Mouse (Mus musculus): ENCODE data around the gene Sqstm1.

The Sqstm1 gene

DNA sequence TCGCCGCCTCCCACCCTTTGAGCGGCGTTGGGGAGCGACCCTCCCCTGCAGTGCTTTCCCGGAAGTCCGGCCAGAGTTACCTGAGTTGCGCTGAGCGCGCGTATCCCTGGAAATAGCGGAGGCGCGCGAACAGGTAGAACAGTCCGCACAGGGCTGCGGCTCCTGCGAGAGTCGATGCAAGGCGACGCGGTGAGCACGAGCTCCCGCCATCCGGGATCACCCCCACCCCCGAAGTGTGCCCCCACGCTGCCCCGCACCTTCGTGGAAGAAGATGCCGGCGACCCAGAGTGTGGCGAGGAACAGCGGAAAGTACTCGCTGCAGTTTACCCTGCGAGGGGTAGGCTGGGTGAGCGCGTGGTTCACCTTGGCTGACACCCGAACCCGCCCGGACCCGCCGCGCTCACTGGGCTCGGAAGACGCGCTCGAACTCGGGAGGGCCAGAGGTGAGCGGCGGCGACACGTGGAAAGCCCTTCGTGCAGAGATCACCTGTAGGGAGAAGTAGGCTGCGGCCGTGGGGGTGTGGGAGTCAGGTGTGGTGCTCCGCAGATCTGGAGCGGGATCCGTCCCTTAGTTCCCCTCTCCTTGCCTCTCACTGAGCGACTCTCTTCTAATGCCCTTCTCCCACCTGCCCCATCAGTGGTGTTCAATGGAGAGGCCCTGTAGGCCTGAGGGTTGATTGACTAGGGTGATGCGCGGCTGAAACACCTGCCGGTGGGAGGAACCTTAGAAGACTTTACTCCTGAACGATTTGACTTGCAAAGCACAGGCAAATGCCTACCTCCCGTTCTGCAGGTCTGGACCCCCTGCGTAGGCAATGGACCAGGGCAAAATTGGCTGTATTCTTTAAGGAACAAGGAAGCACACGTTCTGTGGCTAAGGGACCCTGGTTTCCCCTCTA, 26.6 kb upstream of the Sqstm1 start:
- ChIA-PET POLR2A (interaction anchor here in 3 of 4 experiments (0.6 to 6.2 kb wide), 31 partner anchors 7 to 185 kb away, joined by 3 to 70 read pairs (median 6); partner anchors contain the start of genes Mgat4b (in 2 of the 3), Sqstm1 (in 2 of the 3), Canx (in 1 of the 3) and Hnrnph1 (in 1 of the 3)), CTCF (interaction anchor here in 1 of 4 experiments (0.6 kb wide), 1 partner anchor 353 kb away, joined by 16 read pairs; no protein-coding TSS in a partner anchor)

DNA sequence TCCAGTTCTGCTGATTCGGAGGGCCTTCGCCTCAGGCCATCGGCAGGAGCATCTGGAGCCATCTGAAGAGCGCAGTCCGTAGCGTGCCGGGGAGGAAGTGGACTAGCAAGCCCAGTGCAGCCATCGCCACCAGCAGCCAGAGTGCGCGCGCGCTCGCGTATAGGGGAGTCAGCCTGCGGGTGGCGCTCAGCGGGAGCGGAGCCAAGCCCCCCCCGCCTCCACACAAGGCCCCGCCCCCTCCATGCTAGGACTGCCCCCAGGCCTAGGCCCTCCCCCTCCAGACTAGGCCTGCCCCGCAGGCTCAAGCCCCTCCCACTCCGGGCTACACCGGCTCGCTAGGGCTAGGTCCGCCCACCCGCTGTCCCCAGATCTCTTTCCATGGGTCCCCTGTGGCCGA, 25.9 kb upstream of the Sqstm1 start:
- POLR2A ChIA-PET, result interaction anchor here in 3 of 4 experiments (0.6 to 6.2 kb wide), 17 partner anchors 8 to 185 kb away, joined by 3 to 70 read pairs (median 9); partner anchors contain the start of genes Mgat4b (in 2 of the 3), Sqstm1 (in 2 of the 3), Canx (in 1 of the 3) and Mrnip (in 1 of the 3)
- CTCF ChIA-PET, result interaction anchor here in 1 of 4 experiments (0.6 kb wide), 1 partner anchor 353 kb away, joined by 16 read pairs; no protein-coding TSS in a partner anchor

- ChIA-PET CTCF (interaction anchor here (0.5 to 2.2 kb wide), 23 partner anchors 10 to 353 kb away, joined by 3 to 14 read pairs (median 4); partner anchors contain the start of gene Mrnip (in 1 of the 4)), POLR2A (interaction anchor here in 3 of 4 experiments (0.6 to 6.2 kb wide), 20 partner anchors 8 to 248 kb away, joined by 3 to 70 read pairs (median 3); partner anchors contain the start of genes Mgat4b (in 3 of the 3) and Sqstm1 (in 3 of the 3))
These were observed 24.0 kb upstream of the Sqstm1 start for GRCm38 (mm10) chr11:50234606-50235005.

DNA sequence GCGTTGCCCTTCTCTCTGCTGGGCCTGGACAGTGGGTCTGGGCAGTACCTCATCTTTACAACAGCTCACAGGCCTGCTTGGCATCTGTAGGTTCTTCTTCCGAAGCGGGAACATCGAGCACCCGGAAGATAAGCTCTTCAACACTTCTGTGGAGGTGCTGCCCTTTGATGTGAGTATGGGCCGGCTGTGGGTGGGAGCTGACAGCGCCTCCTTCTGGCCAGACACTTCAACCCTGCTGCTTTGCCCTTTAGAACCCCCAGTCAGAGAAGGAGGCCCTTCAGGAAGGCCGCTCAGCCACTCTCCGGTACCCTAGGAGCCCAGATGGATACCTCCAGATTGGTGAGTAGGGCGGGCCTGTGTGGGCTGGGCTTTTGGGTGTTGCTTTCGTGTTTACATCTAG, 23.4 kb upstream of the Sqstm1 start:
- ChIA-PET CTCF (interaction anchor here (0.5 to 2.2 kb wide), 30 partner anchors 9 to 814 kb away, joined by 3 to 17 read pairs (median 4); partner anchors contain the start of genes Mrnip (in 1 of the 4) and Olfr1375 (in 1 of the 4)), POLR2A (interaction anchor here in 3 of 4 experiments (0.8 to 6.2 kb wide), 16 partner anchors 9 to 247 kb away, joined by 3 to 70 read pairs (median 3); partner anchors contain the start of genes Mgat4b (in 3 of the 3) and Sqstm1 (in 3 of the 3))

GRCm38 (mm10) chr11:50233022-50233421, 22.4 kb upstream of the Sqstm1 start:
- ChIA-PET CTCF (interaction anchor here in 1 of 4 experiments (2.3 kb wide), 1 partner anchor 71 kb away, joined by 7 read pairs; no protein-coding TSS in a partner anchor), POLR2A (interaction anchor here in 1 of 4 experiments (1.1 to 16.5 kb wide), 4 partner anchors 8 to 144 kb away, joined by 5 to 436 read pairs (median 21); partner anchors contain the start of genes Hnrnph1, Mgat4b and Sqstm1)

- ChIA-PET CTCF (interaction anchor here (0.7 to 2.8 kb wide), 28 partner anchors 11 to 988 kb away, joined by 3 to 12 read pairs (median 5); partner anchors contain the start of genes Mgat4b (in 2 of the 4), Sqstm1 (in 2 of the 4), Maml1 (in 1 of the 4) and Mrnip (in 1 of the 4)), POLR2A (interaction anchor here in 3 of 4 experiments (0.7 to 17.1 kb wide), 20 partner anchors 8 to 146 kb away, joined by 3 to 436 read pairs (median 6); partner anchors contain the start of genes Sqstm1 (in 3 of the 3), Mgat4b (in 2 of the 3), Hnrnph1 (in 1 of the 3) and Mrnip (in 1 of the 3))
These were observed 20.8 kb upstream of the Sqstm1 start for GRCm38 (mm10) chr11:50231411-50231810.

DNA sequence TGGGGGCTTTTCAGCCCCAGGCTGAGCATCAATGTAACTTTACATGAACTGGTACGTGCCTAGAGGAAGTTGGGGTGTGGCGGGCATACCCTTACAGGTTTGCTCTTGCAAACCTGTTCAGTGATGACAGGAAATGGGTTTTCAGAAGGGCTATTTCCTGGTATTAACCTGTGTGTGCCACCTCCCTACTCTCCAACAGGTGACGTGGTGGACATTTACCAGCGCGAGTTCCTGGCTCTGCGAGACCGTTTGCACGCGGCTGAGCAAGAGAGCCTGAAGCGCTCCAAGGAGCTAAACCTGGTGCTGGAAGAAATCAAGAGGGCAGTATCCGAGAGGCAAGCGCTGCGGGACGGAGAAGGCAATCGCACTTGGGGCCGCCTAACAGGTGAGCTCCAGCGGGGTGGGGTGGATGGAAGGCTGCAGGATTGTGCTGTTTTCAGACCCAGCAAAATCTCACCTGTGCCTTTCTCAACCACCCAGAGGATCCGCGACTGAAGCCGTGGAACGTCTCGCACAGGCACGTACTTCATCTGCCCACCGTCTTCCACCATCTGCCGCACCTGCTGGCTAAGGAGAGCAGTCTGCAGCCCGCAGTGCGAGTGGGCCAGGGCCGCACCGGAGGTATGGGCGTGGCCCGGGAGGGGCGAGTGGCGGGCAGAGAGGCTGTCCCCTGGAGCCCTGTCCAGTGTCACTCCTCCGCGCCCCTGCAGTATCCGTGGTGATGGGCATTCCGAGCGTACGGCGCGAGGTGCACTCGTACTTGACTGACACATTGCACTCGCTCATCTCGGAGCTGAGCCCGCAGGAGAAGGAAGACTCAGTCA, 20.1 kb upstream of the Sqstm1 start:
- POLR2A ChIA-PET, result interaction anchor here in 3 of 4 experiments (0.8 to 17.1 kb wide), 16 partner anchors 9 to 147 kb away, joined by 3 to 436 read pairs (median 7); partner anchors contain the start of genes Sqstm1 (in 3 of the 3), Mgat4b (in 2 of the 3), Hnrnph1 (in 1 of the 3) and Mrnip (in 1 of the 3)
- CTCF ChIA-PET, result interaction anchor here (0.6 to 2.8 kb wide), 26 partner anchors 10 to 292 kb away, joined by 3 to 12 read pairs (median 5); partner anchors contain the start of genes Maml1 (in 1 of the 4), Mgat4b (in 1 of the 4), Mrnip (in 1 of the 4) and Sqstm1 (in 1 of the 4)

- ChIA-PET CTCF (interaction anchor here in 2 of 4 experiments (0.6 to 2.8 kb wide), 2 partner anchors 15 to 98 kb away, joined by 3 to 8 read pairs; partner anchors contain the start of gene Tbc1d9b (in 1 of the 2)), POLR2A (interaction anchor here in 2 of 4 experiments (0.6 to 17.1 kb wide), 17 partner anchors 8 to 188 kb away, joined by 3 to 436 read pairs (median 4); partner anchors contain the start of genes Mgat4b (in 2 of the 2) and Sqstm1 (in 2 of the 2))
These were observed 18.8 kb upstream of the Sqstm1 start for GRCm38 (mm10) chr11:50229252-50229910.

- POLR2A ChIA-PET, result interaction anchor here in 2 of 4 experiments (0.6 to 17.1 kb wide), 19 partner anchors 8 to 149 kb away, joined by 3 to 436 read pairs (median 4); partner anchors contain the start of genes Mgat4b (in 2 of the 2) and Sqstm1 (in 2 of the 2)
- CTCF ChIA-PET, result interaction anchor here in 1 of 4 experiments (0.6 kb wide), 1 partner anchor 14 kb away, joined by 3 read pairs; no protein-coding TSS in a partner anchor
These were observed 18.1 kb upstream of the Sqstm1 start for GRCm38 (mm10) chr11:50228772-50229171.

DNA sequence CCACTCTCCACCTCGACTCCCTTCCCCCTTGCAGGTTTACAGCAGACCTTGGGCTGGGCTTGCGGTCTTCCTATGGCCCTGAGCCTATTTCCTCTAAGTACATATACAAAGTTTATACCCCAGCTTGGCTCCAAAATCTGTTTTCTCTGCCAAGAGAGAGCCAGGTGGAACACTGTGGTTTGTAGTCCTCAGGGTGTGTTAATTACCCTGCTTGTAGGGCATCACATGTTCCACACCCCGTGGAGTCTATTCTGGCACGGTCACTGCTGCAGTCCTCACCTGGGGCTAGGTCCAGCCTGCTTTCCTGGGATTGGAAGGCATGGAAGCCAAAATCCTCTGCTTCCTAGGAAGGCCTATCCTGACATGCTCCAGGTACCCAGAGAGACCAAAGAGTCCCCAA, 17.1 kb upstream of the Sqstm1 start:
- POLR2A ChIA-PET, result interaction anchor here in 3 of 4 experiments (0.7 to 17.1 kb wide), 13 partner anchors 7 to 150 kb away, joined by 3 to 436 read pairs (median 6); partner anchors contain the start of genes Mgat4b (in 3 of the 3), Sqstm1 (in 3 of the 3) and Maml1 (in 1 of the 3)
- CTCF ChIA-PET, result interaction anchor here in 2 of 4 experiments (1.1 to 1.9 kb wide), 2 partner anchors 11 to 53 kb away, joined by 3 to 12 read pairs; partner anchors contain the start of gene Mrnip (in 1 of the 2)

- CTCF ChIA-PET, result interaction anchor here in 2 of 4 experiments (1.1 to 1.9 kb wide), 2 partner anchors 10 to 53 kb away, joined by 3 to 12 read pairs; partner anchors contain the start of gene Mrnip (in 1 of the 2)
- POLR2A ChIA-PET, result interaction anchor here in 3 of 4 experiments (0.7 to 17.1 kb wide), 20 partner anchors 8 to 144 kb away, joined by 3 to 436 read pairs (median 6); partner anchors contain the start of genes Mgat4b (in 3 of the 3), Sqstm1 (in 3 of the 3) and Maml1 (in 2 of the 3)
These were observed 16.6 kb upstream of the Sqstm1 start for GRCm38 (mm10) chr11:50227226-50227625.

DNA sequence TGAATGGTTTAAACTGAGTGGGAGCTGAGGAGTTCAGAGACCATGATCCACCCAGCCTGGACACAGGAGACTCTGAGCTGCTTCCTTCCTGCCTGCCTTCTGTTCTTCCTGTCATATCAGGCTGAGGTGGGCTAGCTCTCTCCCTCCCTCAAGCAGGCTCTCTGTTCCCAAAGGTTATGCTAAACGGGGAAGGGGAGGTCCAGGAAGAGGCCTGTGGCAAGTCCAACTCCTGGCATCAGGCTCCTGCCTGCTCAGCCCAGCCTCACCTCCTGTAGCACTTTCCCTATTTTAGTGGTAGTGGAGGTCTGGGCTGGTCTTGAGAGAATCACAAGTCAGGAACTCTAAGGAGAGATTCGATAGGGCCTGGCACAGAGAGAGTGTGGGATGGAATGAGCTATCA, 15.8 kb upstream of the Sqstm1 start:
- CTCF ChIA-PET, result interaction anchor here (0.6 to 2.0 kb wide), 7 partner anchors 10 to 271 kb away, joined by 3 to 12 read pairs (median 4); no protein-coding TSS in a partner anchor
- POLR2A ChIA-PET, result interaction anchor here in 3 of 4 experiments (0.5 to 17.1 kb wide), 36 partner anchors 8 to 241 kb away, joined by 3 to 436 read pairs (median 4); partner anchors contain the start of genes Maml1 (in 3 of the 3), Mgat4b (in 3 of the 3), Sqstm1 (in 3 of the 3) and Mrnip (in 2 of the 3)

- ChIA-PET POLR2A (interaction anchor here (0.5 to 19.1 kb wide), 57 partner anchors 8 to 240 kb away, joined by 3 to 742 read pairs (median 5); partner anchors contain the start of genes Maml1 (in 3 of the 4), Mgat4b (in 3 of the 4), Sqstm1 (in 3 of the 4) and Canx (in 2 of the 4)), CTCF (interaction anchor here (0.6 to 3.1 kb wide), 17 partner anchors 8 to 270 kb away, joined by 3 to 14 read pairs (median 5); partner anchors contain the start of genes Mgat4b (in 2 of the 4), Sqstm1 (in 2 of the 4) and Tbc1d9b (in 1 of the 4))
These were observed 15.2 kb upstream of the Sqstm1 start for GRCm38 (mm10) chr11:50225611-50226378.
